Mouse (Mus musculus) G1E (cell line): ENCODE results near the gene Ovol3.
"Not testable (repeated sequence)": the region's sequence is repeated elsewhere in the genome, so short reads cannot be mapped to it uniquely, and the experiment has no call there.

Source experiments
- CTCF ChIP-seq: IDR thresholded peaks from 2 replicates; pipeline ENCODE4 v1.5.1; 2012; ENCODE audit warnings: low read depth, low read length, inconsistent platforms, mixed read lengths
- GATA1 ChIP-seq: IDR thresholded peaks from 2 replicates; pipeline ENCODE4 v1.6.1; 2012; ENCODE audit warnings: borderline replicate concordance, low read length, inconsistent platforms, mixed read lengths
- GATA2 ChIP-seq: IDR thresholded peaks from 2 replicates; pipeline ENCODE4 v1.6.1; 2012; ENCODE audit warnings: low read depth, low read length, inconsistent platforms, borderline replicate concordance
- POLR2AphosphoS5 ChIP-seq: IDR thresholded peaks from 2 replicates; pipeline ENCODE4 v1.6.1; 2012; ENCODE audit warnings: low read depth, low read length, inconsistent platforms; ENCODE audit not compliant: insufficient replicate concordance
- TAL1 ChIP-seq: conservative IDR thresholded peaks from 2 replicates; pipeline ENCODE4 v1.6.1; 2012; ENCODE audit warnings: low read depth, low read length, inconsistent platforms, mixed read lengths

- TF ChIP-seq GATA1, POLR2AphosphoS5, CTCF, TAL1, GATA2: not testable (repeated sequence)
Measured at GRCm38 (mm10) chr7:30237374-30237773, 1.8 kb upstream of the Ovol3 start.
